Mouse (Mus musculus): ENCODE results near the gene Rrm1. TPM values are rescaled to one million over a fixed set of nuclear protein-coding genes. Genes with fewer than 3 reads are reported as not detected.

The Rrm1 gene
- polyA plus RNA-seq (2014; fragmentation: Illumina TruSeq; extraction: RNeasy Lipid Tissue Mini Kit (QIAGEN cat#74804)) = 117 TPM

GRCm38 (mm10) chr7:102441657-102442391 is at the start of gene Rrm1:
Rrm1 (plus strand) TSS chr7:102441695.

DNA sequence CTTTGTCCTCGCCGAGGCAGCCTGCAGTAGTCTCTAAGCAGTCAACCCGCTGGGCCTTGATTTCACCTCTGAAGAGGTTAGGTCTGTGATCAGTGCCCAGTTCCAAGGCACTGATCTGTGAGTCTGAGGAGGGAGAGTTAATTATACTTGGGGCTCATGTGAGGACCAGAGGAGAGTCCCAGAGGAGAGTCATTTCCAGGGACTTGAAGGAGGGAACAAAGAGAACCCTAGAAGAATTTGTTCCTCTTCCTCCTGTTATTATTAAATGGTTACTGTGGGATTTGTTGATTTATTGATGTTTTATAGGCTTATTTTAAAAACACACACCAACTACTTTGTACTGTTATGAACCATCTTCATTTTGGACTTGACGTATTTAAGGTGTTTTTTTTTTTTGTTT is 40.1 kb downstream of the Rrm1 start, which contains the start of gene Olfr543:
Gene Olfr543 (minus strand): TSS at position 101 of the 400 bp plus-strand sequence.

DNA sequence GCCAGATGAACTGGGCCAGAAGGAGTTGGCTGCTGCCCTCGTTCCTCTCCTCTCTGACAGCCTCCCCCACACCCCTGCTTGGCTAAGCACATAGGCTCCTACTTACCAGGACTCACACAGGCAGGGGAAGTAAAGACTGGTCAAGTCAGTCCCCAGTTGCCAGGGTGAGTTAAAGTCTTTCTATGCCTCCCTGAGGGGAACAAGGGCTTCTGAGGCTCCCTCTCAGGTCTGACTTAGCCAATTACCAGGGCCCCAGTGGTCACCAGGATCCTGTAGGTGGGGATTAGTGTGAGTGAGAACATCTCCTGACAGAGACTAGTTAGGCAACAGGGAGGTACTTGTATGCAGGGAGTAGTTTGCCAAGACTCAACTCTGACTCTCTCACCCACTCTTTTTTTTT is 46.7 kb downstream of the Rrm1 start, which contains the start of gene Olfr544:
Gene Olfr544 (minus strand): TSS at position 153 of the 400 bp plus-strand sequence.

GRCm38 (mm10) chr7:102499473-102499872 is 58.0 kb downstream of the Rrm1 start, which contains the start of gene Olfr545:
Olfr545 (minus strand) TSS chr7:102499573.

Other genes starting within 250 kb of the Rrm1 start
- 76.1 TPM for gene Nup98, start 231.5 kb upstream of the Rrm1 start, polyA plus RNA-seq (2014; fragmentation: Illumina TruSeq; extraction: RNeasy Lipid Tissue Mini Kit (QIAGEN cat#74804))
- gene Pgap2, start 231.5 kb upstream of the Rrm1 start, polyA plus RNA-seq (2014; fragmentation: Illumina TruSeq; extraction: RNeasy Lipid Tissue Mini Kit (QIAGEN cat#74804)) = 71.1 TPM
- 3.9 TPM for gene Rhog, start 185.6 kb upstream of the Rrm1 start, polyA plus RNA-seq (2014; fragmentation: Illumina TruSeq; extraction: RNeasy Lipid Tissue Mini Kit (QIAGEN cat#74804))
- gene Stim1, start 173.9 kb upstream of the Rrm1 start, polyA plus RNA-seq (2014; fragmentation: Illumina TruSeq; extraction: RNeasy Lipid Tissue Mini Kit (QIAGEN cat#74804)) = 10.8 TPM
- gene Olfr543, start 40.0 kb downstream of the Rrm1 start, polyA plus RNA-seq (2014; fragmentation: Illumina TruSeq; extraction: RNeasy Lipid Tissue Mini Kit (QIAGEN cat#74804)) = not detected
- gene Olfr544, start 46.6 kb downstream of the Rrm1 start, polyA plus RNA-seq (2014; fragmentation: Illumina TruSeq; extraction: RNeasy Lipid Tissue Mini Kit (QIAGEN cat#74804)) = not detected
- gene Olfr545, start 57.9 kb downstream of the Rrm1 start, polyA plus RNA-seq (2014; fragmentation: Illumina TruSeq; extraction: RNeasy Lipid Tissue Mini Kit (QIAGEN cat#74804)) = not detected
- not detected for gene Olfr547, start 93.1 kb downstream of the Rrm1 start, polyA plus RNA-seq (2014; fragmentation: Illumina TruSeq; extraction: RNeasy Lipid Tissue Mini Kit (QIAGEN cat#74804))
- gene Olfr548-ps1, start 99.2 kb downstream of the Rrm1 start, polyA plus RNA-seq (2014; fragmentation: Illumina TruSeq; extraction: RNeasy Lipid Tissue Mini Kit (QIAGEN cat#74804)) = not detected
- not detected for gene Olfr549, start 108.2 kb downstream of the Rrm1 start, polyA plus RNA-seq (2014; fragmentation: Illumina TruSeq; extraction: RNeasy Lipid Tissue Mini Kit (QIAGEN cat#74804))
- gene Trim21, start 123.8 kb downstream of the Rrm1 start, polyA plus RNA-seq (2014; fragmentation: Illumina TruSeq; extraction: RNeasy Lipid Tissue Mini Kit (QIAGEN cat#74804)) = 13.1 TPM
- gene Olfr550, start 129.7 kb downstream of the Rrm1 start, polyA plus RNA-seq (2014; fragmentation: Illumina TruSeq; extraction: RNeasy Lipid Tissue Mini Kit (QIAGEN cat#74804)) = not detected
- not detected for gene Olfr551, start 150.2 kb downstream of the Rrm1 start, polyA plus RNA-seq (2014; fragmentation: Illumina TruSeq; extraction: RNeasy Lipid Tissue Mini Kit (QIAGEN cat#74804))
- not detected for gene Olfr552, start 156.1 kb downstream of the Rrm1 start, polyA plus RNA-seq (2014; fragmentation: Illumina TruSeq; extraction: RNeasy Lipid Tissue Mini Kit (QIAGEN cat#74804))
- gene Olfr553, start 176.5 kb downstream of the Rrm1 start, polyA plus RNA-seq (2014; fragmentation: Illumina TruSeq; extraction: RNeasy Lipid Tissue Mini Kit (QIAGEN cat#74804)) = not detected
- gene Olfr554, start 196.7 kb downstream of the Rrm1 start, polyA plus RNA-seq (2014; fragmentation: Illumina TruSeq; extraction: RNeasy Lipid Tissue Mini Kit (QIAGEN cat#74804)) = not detected
- not detected for gene Olfr555, start 217.1 kb downstream of the Rrm1 start, polyA plus RNA-seq (2014; fragmentation: Illumina TruSeq; extraction: RNeasy Lipid Tissue Mini Kit (QIAGEN cat#74804))
- gene Olfr556, start 223.2 kb downstream of the Rrm1 start, polyA plus RNA-seq (2014; fragmentation: Illumina TruSeq; extraction: RNeasy Lipid Tissue Mini Kit (QIAGEN cat#74804)) = not detected
- gene Trim68, start 245.6 kb downstream of the Rrm1 start, polyA plus RNA-seq (2014; fragmentation: Illumina TruSeq; extraction: RNeasy Lipid Tissue Mini Kit (QIAGEN cat#74804)) = 6.5 TPM